Mouse (Mus musculus): ENCODE results near the gene Cblb.

Cblb gene

DNA sequence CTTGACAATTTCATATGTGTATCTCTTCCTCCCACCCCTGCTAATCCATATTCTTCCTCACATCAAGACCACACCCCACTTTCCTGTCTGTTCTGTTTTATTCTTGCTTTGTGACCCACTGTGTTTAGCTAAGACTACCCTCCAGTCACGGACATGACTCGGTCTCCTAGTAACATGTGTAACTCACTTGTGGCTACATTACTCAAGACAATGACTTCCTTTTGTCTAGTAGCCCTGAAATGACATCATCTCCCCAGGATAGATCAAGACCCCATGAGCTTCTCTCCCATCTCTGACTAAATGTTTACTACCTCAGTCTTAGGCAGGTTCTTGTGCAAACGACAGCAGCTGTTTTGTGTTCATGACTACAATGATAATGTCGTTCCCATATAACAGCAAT lies 191.9 kb downstream of the Cblb start:
- DNase-seq = no peak

DNA sequence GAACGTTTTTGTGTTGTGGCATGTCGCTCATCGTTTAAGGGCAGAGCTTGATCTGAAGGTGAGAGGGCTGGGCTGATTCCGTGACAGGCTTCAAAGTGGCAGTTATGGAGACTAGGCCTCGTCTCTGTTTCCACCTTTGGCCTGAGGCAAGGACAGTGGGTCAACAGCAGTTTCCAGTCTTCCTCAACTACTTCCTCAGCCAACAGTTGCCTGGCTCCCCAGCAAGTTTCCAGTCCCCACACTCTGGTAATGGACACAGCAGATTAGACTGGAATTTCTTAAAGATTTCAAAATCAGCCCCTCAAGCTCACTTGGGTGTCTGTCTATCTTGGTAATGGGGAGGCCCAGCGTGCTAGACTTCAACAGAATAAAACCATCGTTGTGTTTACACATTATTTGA lies 198.4 kb downstream of the Cblb start:
- no peak for DNase-seq

DNA sequence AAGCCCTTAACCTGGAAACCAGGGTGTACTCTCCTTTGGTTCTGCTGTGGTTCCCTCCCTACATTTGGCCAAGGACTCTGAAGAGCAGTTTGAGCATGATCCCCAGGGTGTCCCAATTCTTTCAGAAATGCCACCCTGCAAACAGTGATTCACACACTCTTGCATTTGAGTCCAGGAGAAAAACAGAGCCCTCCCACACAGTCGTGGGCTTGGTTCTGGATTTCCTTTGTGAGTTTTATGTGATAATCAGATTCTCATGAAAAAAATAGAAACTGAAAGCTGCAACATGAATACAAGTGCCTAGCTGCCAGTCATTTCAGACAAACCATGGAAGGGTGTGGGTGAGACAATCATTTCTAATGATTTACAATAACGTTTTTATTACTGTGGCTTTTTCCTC lies 198.9 kb downstream of the Cblb start:
- DNase-seq = no peak

DNA sequence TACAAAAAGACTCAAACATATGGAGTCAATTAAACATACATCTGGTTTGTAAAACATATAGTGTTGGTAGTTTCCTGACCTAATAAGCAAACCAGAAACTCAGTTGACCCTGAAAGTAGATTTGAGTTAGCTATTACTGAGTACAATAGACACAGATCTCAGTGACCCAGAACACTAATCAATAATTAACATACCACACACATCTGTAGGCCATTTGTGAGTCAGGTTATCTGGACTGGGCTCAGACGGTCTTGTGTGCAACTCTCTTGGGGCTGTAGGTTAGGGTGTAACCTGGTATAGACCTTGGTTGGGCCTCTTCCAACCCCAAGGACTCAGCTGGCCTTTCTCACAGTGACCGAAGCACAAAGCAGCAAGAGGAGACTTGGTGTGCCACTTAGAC lies 211.1 kb downstream of the Cblb start:
- peak; percentile 39 for DNase-seq

DNA sequence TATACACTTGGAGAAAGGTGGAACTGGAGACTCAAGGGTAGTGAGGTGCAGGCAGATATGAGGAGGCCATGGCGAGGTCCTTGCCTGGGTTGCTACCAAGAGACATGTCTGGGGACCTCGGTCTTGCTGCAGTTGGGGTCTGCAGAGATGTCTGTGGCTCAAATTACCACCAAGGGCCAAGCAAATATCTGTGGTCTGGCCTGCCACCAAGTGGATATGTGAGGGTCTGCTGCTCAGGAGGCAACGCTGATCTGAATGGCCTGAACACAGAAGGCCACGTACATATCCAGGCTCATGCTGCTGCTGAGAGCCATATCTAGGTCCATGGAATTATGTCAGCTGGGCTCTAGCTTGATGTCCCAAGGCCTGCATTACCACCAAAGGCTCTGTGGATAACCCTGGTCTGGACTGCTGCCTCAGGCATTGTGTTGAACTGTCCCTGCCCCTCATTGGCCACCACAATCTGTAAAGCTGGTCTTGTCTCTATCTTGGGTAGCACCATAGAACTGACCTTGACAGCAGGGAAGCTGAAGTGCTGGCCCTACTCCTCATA lies 212.5 kb downstream of the Cblb start:
- DNase-seq = no peak

DNA sequence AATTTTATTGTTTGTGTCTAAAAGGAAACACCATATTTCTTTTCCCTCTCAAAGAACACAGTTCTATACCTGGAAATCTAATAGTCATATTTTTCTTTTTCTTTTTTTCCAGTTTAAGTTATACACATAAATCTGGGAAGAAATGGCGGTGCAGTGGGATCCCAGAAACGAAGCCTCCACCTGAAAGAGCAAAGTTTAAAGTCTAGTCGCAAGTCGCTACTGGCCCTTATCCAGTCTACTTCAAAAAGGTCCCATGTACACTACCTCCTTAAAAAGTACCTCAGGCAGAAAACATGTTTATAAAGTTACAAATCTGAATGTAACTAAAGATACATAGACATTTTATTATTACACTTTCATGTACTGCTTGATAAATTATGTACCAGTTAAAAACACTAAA lies 219.2 kb downstream of the Cblb start:
- DNase-seq = no peak

DNA sequence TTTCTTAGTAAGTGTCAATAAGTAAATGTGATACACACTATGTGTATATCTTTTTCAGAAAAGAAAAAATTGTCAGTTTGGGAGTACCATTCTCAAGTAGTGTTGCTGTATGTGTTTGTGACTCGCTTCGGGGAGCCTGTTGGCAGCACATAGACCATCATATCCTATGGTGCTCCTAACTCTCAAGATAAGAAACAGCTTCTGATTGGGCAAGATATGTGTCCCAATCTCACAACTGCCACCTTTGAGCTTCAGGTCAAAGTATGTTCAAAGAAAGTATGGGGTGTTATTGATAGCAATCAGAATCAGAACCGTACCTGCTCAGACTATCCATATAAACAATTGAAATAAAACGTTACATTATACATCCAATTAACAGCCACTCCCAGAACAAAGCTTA lies 219.9 kb downstream of the Cblb start:
- no peak for DNase-seq
